Mouse (Mus musculus): Measurements from ENCODE around the gene Hist1h3d. TPM values are rescaled to one million over a fixed set of nuclear protein-coding genes. Genes with fewer than 3 reads are reported as not detected.
"Not testable (repeated sequence)": the region's sequence is repeated elsewhere in the genome, so short reads cannot be mapped to it uniquely, and the experiment has no call there.

Gene Hist1h3d
- total and polyA plus RNA-seq, 3 experiments: 3.7 to 6.5 (median 3.7) TPM

DNA sequence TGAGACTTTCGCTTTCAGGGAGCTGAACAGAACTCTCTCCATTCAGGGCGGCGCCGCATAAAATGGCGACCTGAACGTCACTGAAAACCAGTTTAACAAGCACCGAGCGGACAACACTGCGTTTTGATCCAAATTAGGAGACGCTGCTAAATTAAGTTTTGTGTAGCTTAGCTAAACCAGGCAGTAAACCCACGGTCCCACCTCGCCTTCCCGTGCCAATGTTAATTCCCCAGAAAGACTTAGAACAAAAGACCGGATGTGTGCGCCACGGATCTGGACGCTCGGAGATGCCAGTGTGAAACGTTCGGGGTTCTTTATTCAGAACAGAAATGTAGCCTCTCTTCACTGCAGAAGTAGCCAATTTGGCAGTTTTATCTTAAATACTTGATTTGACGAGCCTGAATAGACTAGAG, 9.5 kb downstream of the Hist1h3d start:
- DNase-seq: peak; percentile 79

DNA sequence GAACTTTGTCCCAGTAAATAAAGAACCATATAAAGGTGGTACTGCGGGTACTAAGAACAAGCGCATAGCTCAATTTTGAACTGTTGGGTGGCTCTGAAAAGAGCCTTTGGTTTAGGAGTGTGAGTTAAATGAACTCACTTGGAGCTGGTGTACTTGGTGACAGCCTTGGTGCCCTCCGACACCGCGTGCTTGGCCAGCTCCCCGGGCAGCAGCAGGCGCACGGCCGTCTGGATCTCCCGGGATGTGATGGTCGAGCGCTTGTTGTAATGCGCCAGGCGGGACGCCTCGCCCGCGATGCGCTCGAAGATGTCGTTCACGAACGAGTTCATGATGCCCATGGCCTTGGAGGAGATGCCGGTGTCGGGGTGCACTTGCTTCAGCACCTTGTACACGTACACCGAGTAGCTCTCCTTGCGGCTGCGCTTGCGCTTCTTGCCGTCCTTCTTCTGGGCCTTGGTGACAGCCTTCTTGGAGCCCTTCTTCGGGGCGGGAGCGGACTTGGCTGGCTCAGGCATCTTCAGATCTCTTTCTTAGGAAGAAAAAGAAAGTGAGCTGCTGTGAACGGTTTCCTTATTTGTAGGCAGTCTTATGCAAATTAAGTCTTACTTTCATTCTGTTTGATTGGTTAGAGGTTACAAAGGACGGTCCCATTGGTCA, 10.0 kb downstream of the Hist1h3d start:
- peak; percentile 84 for DNase-seq

- DNase-seq: no peak
Observed at GRCm38 (mm10) chr13:23586099-23586939, 10.8 kb downstream of the Hist1h3d start.

- no peak for DNase-seq
Observed at GRCm38 (mm10) chr13:23586940-23587225, 11.3 kb downstream of the Hist1h3d start.

GRCm38 (mm10) chr13:23591206-23591605, 15.6 kb downstream of the Hist1h3d start:
- no peak for DNase-seq

- not testable (repeated sequence) for DNase-seq
Observed at GRCm38 (mm10) chr13:23591886-23592285, 16.3 kb downstream of the Hist1h3d start.

DNA sequence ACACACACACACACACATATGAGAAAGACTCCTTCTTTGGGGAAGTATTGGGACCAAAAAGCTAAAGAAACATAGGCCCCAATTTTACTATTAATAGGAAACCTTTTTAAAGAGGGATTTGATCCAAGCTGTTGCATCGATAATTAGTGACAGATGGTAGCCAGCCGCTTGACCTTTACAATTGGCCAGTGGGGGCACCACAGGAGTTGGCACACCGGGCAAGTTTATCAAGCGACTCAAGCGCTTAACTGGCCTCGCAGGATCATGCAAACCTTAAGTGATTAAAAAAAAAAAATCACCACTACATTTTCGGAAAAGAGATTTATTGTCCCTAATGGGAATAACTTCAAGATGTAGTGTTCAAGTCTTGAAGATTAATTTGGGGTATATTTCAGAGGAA, 17.1 kb downstream of the Hist1h3d start:
- DNase-seq: no peak

GRCm38 (mm10) chr13:23593051-23593770, 17.6 kb downstream of the Hist1h3d start:
- DNase-seq: no peak

GRCm38 (mm10) chr13:23595185-23595584, 19.6 kb downstream of the Hist1h3d start:
- DNase-seq: no peak

GRCm38 (mm10) chr13:23595622-23596372, 20.2 kb downstream of the Hist1h3d start:
- DNase-seq: no peak

DNA sequence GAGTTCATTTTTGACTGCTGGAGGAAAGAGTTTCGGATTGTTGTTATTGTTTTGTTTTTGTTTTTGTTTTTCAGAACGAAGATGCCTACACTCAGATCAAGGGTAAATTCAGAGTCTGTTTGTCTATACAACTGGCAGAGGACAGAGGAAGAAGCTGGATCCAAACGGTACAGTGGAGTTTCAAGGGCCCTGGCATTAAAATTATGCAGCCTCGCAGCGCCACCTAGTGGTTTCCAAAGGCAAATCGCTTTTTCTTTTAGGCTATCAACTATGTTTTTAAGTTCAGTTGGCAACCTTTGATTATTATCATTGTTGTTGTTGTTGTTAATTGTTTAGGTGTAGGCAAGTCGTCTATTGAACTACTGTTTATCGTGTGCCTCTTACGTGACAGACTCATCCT, 22.4 kb downstream of the Hist1h3d start:
- peak; percentile 77 for DNase-seq

GRCm38 (mm10) chr13:23603182-23603699, 27.7 kb downstream of the Hist1h3d start:
- no peak for DNase-seq

DNA sequence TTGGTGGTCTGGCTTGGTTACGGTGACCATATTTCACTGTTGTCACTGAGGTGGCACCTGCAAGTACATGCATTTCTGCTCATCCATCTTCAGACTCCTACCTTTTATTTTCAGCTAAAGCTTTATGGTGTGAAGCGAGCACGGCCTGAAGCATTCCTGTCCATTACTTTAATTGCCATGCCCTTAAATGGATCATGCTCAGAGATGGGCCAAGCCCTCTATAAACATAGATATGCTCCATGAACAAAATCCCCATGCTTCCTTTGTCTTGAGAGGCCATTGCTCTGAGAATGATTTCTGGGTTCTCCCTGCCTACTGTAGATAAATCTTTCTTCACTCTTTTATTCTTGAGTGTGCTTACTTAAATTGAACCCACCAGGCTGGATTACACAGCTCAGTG, 28.9 kb downstream of the Hist1h3d start:
- no peak for DNase-seq

DNA sequence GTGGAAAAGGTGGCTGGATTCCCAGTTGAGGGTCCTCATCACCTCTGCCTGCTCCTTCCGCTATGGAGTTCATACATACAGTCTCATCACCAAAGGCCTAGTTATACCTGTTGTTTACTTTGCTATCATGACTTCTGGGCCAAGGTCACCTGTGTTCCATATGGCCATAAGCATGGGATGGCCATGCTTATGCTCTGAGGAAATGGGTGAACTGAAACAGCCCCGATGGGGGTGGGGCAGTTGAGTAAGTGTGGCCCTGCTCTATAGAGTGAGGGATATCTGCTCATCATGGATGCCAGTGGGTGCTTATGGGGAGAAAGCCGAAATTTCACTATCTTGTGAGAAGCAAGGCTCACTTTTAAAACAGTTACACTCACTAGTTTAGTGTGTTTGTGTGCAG, 29.5 kb downstream of the Hist1h3d start:
- no peak for DNase-seq

- no peak for DNase-seq
Observed at GRCm38 (mm10) chr13:23609209-23609608, 33.6 kb downstream of the Hist1h3d start.

GRCm38 (mm10) chr13:23609844-23610243, 34.3 kb downstream of the Hist1h3d start:
- DNase-seq: no peak

DNA sequence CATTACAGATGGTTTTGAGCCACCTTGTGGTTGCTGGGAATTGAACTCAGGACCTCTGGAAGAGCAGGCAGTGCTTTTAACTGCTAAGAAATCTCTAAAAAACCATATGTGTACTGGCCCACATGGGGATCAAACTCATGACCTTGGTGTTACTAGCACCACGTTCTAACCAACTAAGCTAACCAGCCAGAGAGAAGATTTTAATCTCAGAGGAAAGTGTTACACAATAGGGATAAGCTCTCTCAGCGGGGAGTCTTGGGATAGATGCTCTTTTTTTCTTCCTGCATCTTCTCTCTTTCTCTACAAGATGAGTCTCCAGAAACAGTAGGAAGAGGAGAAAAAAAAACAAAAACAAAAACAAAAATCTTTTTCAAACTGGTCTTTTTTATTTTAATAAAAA, 34.8 kb downstream of the Hist1h3d start:
- DNase-seq: no peak

- DNase-seq: no peak
Observed at GRCm38 (mm10) chr13:23611638-23612037, 36.1 kb downstream of the Hist1h3d start.

DNA sequence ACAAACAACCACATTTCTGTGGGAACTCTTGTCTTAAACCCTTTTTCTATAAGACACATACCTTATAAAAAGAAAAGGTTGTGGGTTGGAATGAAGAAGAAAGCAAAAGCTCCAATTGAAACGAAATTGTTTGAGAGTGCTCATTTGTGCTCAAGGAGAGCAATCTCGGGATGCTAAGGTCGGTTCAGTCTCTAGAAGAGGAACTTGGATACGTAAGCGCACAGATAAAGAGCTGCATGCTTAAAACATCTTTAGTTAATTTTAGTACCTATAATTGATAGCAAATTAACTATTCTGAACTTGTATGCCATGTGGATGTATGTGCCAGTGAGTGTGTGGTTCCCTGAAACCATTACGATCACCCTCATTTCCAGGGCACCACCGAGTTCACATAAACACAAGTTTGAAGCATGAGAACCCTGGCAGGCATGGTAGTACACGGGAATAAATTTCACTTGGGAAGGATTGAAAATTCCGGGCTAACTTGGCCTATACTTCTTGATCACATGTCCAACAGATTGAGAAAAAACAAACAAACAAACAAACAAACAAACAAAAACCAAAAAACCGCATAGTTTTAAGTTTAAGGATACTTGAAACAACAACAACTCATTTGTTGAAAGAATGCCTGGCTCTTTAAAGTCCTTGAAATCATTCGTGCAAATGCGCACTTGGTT, 44.6 kb downstream of the Hist1h3d start:
- DNase-seq: no peak

DNA sequence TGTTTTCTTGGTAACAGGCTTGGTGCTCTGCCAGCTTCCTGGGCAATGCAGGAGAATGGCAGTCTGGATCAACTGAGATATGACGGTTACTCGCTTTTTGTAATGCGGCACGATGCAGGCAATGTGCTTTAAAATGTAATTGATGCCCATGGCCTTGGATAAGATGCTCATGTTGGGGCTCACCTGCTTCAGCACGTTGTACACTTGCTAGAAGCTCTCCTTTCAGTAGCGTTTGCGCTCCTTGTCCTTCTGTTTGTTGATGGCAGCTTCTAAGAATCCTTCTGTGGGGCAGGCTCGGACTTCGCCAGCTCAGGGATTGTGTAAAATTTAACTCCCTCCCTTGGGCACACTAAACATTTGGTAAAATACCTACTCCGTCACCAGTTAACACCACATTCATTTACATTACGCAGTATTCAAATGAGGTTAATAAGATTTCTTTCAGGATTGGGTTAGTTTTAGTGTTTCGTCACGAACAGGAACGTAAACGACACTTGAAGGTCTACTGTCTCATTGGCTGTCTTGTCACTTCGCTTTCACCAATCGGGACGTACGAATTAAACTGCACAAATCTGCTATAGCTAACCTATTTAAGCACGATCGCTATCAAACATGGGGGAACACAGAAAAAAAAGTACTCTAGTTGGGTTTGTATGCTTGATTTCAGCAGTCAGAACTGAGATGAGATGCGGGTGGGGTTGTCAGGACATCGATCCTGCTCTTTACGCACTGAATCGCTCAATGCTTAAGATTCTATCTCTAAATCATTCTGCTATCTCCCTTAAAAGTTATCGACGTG, 45.4 kb downstream of the Hist1h3d start, which contains the start of gene Hist1h2be:
Gene Hist1h2be, minus strand, starts transcription at position 392 of the 799 bp plus-strand sequence.
- peak; percentile 78 for DNase-seq
